Mouse (Mus musculus) cerebellum, adult 8-10 months (tissue): ENCODE data around the gene Fam222b.
A peak's percentile ranks its signal among the peaks of the same experiment; 100 is the strongest.
"Not testable (repeated sequence)": the region's sequence is repeated elsewhere in the genome, so short reads cannot be mapped to it uniquely, and the experiment has no call there.

Source experiments
- DNase-seq: peaks from one replicate; pipeline ENCODE4 v3.0.0; 2022

Gene Fam222b

GRCm38 (mm10) chr11:78094137-78094503, 340 bp upstream of the Fam222b start:
- no peak for DNase-seq

- no peak for DNase-seq
Observed at GRCm38 (mm10) chr11:78095144-78095516, 670 bp downstream of the Fam222b start.

GRCm38 (mm10) chr11:78097077-78097476, 2.6 kb downstream of the Fam222b start:
- DNase-seq: no peak

GRCm38 (mm10) chr11:78100746-78101145, 6.3 kb downstream of the Fam222b start:
- no peak for DNase-seq

- DNase-seq: no peak
Observed at GRCm38 (mm10) chr11:78102142-78102541, 7.7 kb downstream of the Fam222b start.

- no peak for DNase-seq
Observed at GRCm38 (mm10) chr11:78102958-78103747, 8.7 kb downstream of the Fam222b start.

GRCm38 (mm10) chr11:78104501-78104900, 10.0 kb downstream of the Fam222b start:
- no peak for DNase-seq

- no peak for DNase-seq
Observed at GRCm38 (mm10) chr11:78113616-78114015, 19.2 kb downstream of the Fam222b start.

GRCm38 (mm10) chr11:78114676-78115366, 20.4 kb downstream of the Fam222b start:
- no peak for DNase-seq

GRCm38 (mm10) chr11:78115367-78116145, 21.1 kb downstream of the Fam222b start:
- DNase-seq: peak; percentile 94

- DNase-seq: no peak
Observed at GRCm38 (mm10) chr11:78116146-78116410, 21.6 kb downstream of the Fam222b start.

GRCm38 (mm10) chr11:78118467-78118866, 24.0 kb downstream of the Fam222b start:
- DNase-seq: no peak

GRCm38 (mm10) chr11:78119898-78120297, 25.4 kb downstream of the Fam222b start:
- DNase-seq: no peak

GRCm38 (mm10) chr11:78121176-78121575, 26.7 kb downstream of the Fam222b start:
- DNase-seq: no peak

GRCm38 (mm10) chr11:78122815-78123214, 28.4 kb downstream of the Fam222b start:
- no peak for DNase-seq

GRCm38 (mm10) chr11:78123782-78124181, 29.3 kb downstream of the Fam222b start:
- DNase-seq: no peak

- no peak for DNase-seq
Observed at GRCm38 (mm10) chr11:78125691-78126090, 31.2 kb downstream of the Fam222b start.

GRCm38 (mm10) chr11:78126739-78127138, 32.3 kb downstream of the Fam222b start:
- no peak for DNase-seq

- no peak for DNase-seq
Observed at GRCm38 (mm10) chr11:78129458-78129857, 35.0 kb downstream of the Fam222b start.

- no peak for DNase-seq
Observed at GRCm38 (mm10) chr11:78133915-78134314, 39.5 kb downstream of the Fam222b start.

GRCm38 (mm10) chr11:78134344-78134743, 39.9 kb downstream of the Fam222b start:
- no peak for DNase-seq

- DNase-seq: not testable (repeated sequence)
Observed at GRCm38 (mm10) chr11:78135314-78135713, 40.9 kb downstream of the Fam222b start.

- DNase-seq: no peak
Observed at GRCm38 (mm10) chr11:78136132-78136531, 41.7 kb downstream of the Fam222b start.

- DNase-seq: no peak
Observed at GRCm38 (mm10) chr11:78137584-78137983, 43.1 kb downstream of the Fam222b start.
